8 mouse cellular contexts compared by ENCODE assay signal in genomic region chr12:9584366-9585084, GRCm38 (mm10). TPM values are rescaled to one million over a fixed set of nuclear protein-coding genes. Genes with fewer than 3 reads are reported as not detected.
DNase-seq lines count a peak whose midpoint lies in the region; ATAC-seq and TF ChIP-seq lines count a peak whose summit lies in the region.

No protein-coding gene starts in this region.

- H3K36me3 ChIP-seq in heart, embryonic 13.5 days = no peaks in the 10 kb centered on the region
- no peaks in the 10 kb centered on the region for H3K36me3 ChIP-seq in kidney, embryonic 15.5 days
- H3K36me3 ChIP-seq in small intestine, adult 2 months (ENCODE audit: control insufficient read depth, insufficient read depth, low read length) = no peaks in the 10 kb centered on the region

- H3K4me1 ChIP-seq in embryonic fibroblast, embryonic 13.5 days (ENCODE audit: control insufficient read depth, insufficient read depth, low read length) = peaks cover 6% of the 10 kb centered on the region
- H3K4me1 ChIP-seq in heart, embryonic 13.5 days = peaks cover 35% of the 10 kb centered on the region
- H3K4me1 ChIP-seq in kidney, embryonic 15.5 days = peaks cover 36% of the 10 kb centered on the region
- peaks cover 3% of the 10 kb centered on the region; the same call in 1 of the 2 replicates for H3K4me1 ChIP-seq in small intestine, adult 2 months (ENCODE audit: control insufficient read depth, insufficient read depth, insufficient read length, low read length)

- H3K27me3 ChIP-seq in heart, embryonic 13.5 days (replicated peaks) = peaks cover 49% of the 10 kb centered on the region
- H3K27me3 ChIP-seq in kidney, embryonic 15.5 days = peaks cover 48% of the 10 kb centered on the region
- H3K27me3 ChIP-seq in small intestine, adult 2 months (ENCODE audit: control insufficient read depth, insufficient read depth, low read length) = peaks cover 22% of the 10 kb centered on the region

- H3K9me3 ChIP-seq in heart, embryonic 13.5 days = no peaks in the 10 kb centered on the region
- no peaks in the 10 kb centered on the region for H3K9me3 ChIP-seq in kidney, embryonic 15.5 days (replicated peaks)

- H3K4me3 ChIP-seq in embryonic fibroblast, embryonic 13.5 days (ENCODE audit: insufficient read depth, low read length) = peak overlapping the region; percentile 24; the same call in 1 of the 2 replicates
- H3K4me3 ChIP-seq in heart, embryonic 13.5 days = peak overlapping the region; percentile 52
- H3K4me3 ChIP-seq in kidney, embryonic 15.5 days (replicated peaks) = peak overlapping the region; percentile 49
- H3K4me3 ChIP-seq in small intestine, adult 2 months (ENCODE audit: low read depth, low read length) = peak overlapping the region; percentile 34

- TF ChIP-seq CTCF in embryonic fibroblast, embryonic 13.5 days (IDR thresholded peaks at IDR 0.05; ENCODE audit: borderline replicate concordance, insufficient read depth, low read length) = no peak
- TF ChIP-seq CTCF in small intestine, adult 2 months (IDR thresholded peaks at IDR 0.05; ENCODE audit: extremely low read depth, insufficient read length, insufficient replicate concordance, low read depth, low read length) = no peak

- peak overlapping the region; percentile 78 for H3K4me2 ChIP-seq in heart, embryonic 13.5 days
- peak overlapping the region; percentile 79 for H3K4me2 ChIP-seq in kidney, embryonic 15.5 days

- DNase-seq in urinary bladder, postnatal 14 days (ENCODE audit: low spot score) = peak; percentile 89
- no peak for DNase-seq in urinary bladder, postnatal 10 days (ENCODE audit: low spot score)
- peak; percentile 89 for DNase-seq in lung, postnatal 10 days
- DNase-seq in thymus, postnatal 14 days = no peak

- WGBS in heart, embryonic 13.5 days = 2% methylated on average over 23 of the region's 23 CpGs
- 2% methylated on average over 23 of the region's 23 CpGs for WGBS in kidney, embryonic 15.5 days
- 3% methylated on average over 23 of the region's 23 CpGs for WGBS in small intestine, adult 2 months

- TF ChIP-seq POLR2A in embryonic fibroblast, embryonic 13.5 days (IDR thresholded peaks at IDR 0.05; ENCODE audit: low read depth, low read length) = peak; percentile 90
- TF ChIP-seq POLR2A in small intestine, adult 2 months (IDR thresholded peaks at IDR 0.05; ENCODE audit: low read depth, low read length) = no peak

- peak overlapping the region; percentile 75 for H3K9ac ChIP-seq in heart, embryonic 13.5 days
- H3K9ac ChIP-seq in kidney, embryonic 15.5 days = 0 out of 2 replicates have a peak overlapping the region, but pooled peaks have one; percentile 35

- H3K27ac ChIP-seq in embryonic fibroblast, embryonic 13.5 days (ENCODE audit: insufficient read depth, low read length) = peak overlapping the region; percentile 50
- 0 out of 2 replicates have a peak overlapping the region, but pooled peaks have one; percentile 12 for H3K27ac ChIP-seq in heart, embryonic 13.5 days (replicated peaks)
- H3K27ac ChIP-seq in kidney, embryonic 15.5 days = no peak overlapping the region
- no peak overlapping the region for H3K27ac ChIP-seq in small intestine, adult 2 months (ENCODE audit: insufficient read depth, low read depth, low read length)

- ATAC-seq in heart, embryonic 13.5 days (ENCODE audit: extremely low read depth, insufficient number of reproducible peaks, low FRiP score, low TSS enrichment) = peak; percentile 78; the same call in 1 of the 2 replicates
- peak; percentile 94 for ATAC-seq in kidney, embryonic 15.5 days (replicated peaks; ENCODE audit: low FRiP score)

RNA-seq across cellular contexts. Expression of gene Osr1, which starts 14.6 kb away (rescaled TPM):
- polyA plus RNA-seq in embryonic fibroblast, embryonic 13.5 days (2011; ENCODE audit: insufficient read length, low read depth, missing spikeins) = 27.0 and 44.7 TPM in 2 replicates
- 13.7 and 20.2 TPM in 2 replicates for polyA plus RNA-seq in heart, embryonic 13.5 days (2015; fragmentation: Nextera tagmentation; extraction: Ambion mirVana)
- 30.4 and 35.7 TPM in 2 replicates for polyA plus RNA-seq in kidney, embryonic 15.5 days (2015; fragmentation: Nextera tagmentation; extraction: Ambion mirVana)
- 5.1 and 7.9 TPM in 2 replicates for polyA plus RNA-seq in small intestine, adult 2 months (2012; rRNA removed)

Comparison
In these comparisons a context has a peak if more than half of its experiments do, and no peak if none do; other contexts are left out.
1. DNase-seq: peak in urinary bladder, postnatal 14 days (single experiment) and lung, postnatal 10 days (single experiment); none in urinary bladder, postnatal 10 days (single experiment) and thymus, postnatal 14 days (single experiment).
2. H3K27ac ChIP-seq: peak in embryonic fibroblast, embryonic 13.5 days (single experiment) and heart, embryonic 13.5 days (single experiment); none in kidney, embryonic 15.5 days (single experiment) and small intestine, adult 2 months (single experiment).
3. Peak in every context shown above with its lines, with median percentiles within 50 percentile points of each other: H3K4me3 ChIP-seq.